Mouse (Mus musculus): ENCODE results near the gene Jdp2. TPM values are rescaled to one million over a fixed set of nuclear protein-coding genes. Genes with fewer than 3 reads are reported as not detected.

Gene Jdp2
- polyA plus RNA-seq (2015; fragmentation: Nextera tagmentation; extraction: Ambion mirVana), result 0.34 and 0.57 TPM in 2 replicates

GRCm38 (mm10) chr12:85598611-85599477 lies at the start of gene Jdp2:
Gene Jdp2 (plus strand): TSS chr12:85599027.
- peak; percentile 56 for DNase-seq (ENCODE audit: low spot score)

DNA sequence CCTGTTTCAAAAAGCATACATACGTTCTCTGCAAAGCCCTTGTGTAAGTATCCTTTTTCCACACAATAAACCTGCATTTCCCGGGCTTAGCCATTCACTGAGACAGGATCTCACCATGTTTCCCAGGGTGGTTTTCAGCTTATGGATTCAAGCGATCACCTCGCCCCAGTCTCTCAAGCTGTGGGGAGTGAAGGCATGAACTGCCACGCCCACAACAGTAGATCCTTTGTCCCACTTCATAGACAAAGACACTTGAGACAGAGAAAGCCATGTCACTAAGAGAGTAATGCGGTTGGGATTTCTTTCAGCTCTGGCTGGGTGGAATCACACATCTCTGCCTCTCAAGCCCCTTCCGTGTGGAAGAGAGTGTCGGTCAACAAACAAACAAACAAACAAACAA lies 49.2 kb upstream of the Jdp2 start:
- no peak for DNase-seq (ENCODE audit: low spot score)

DNA sequence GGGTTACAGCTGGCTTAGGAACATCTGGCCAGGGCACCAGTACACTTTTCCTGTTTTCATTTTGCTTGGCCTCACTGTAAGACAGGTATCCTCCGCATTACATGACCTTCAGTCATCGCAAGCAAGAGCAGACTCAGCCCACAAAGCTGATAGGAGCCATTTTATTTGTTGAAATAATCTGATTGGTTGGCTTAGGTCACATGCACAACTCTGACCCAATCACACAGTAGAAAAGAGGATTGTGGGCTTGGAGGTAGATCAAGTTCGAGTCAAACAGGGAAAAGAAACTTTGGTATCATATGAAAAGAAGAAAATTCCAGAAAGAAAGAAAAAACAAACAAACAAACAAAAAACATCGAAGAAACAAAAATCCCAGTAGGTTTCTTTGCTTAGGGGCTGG lies 48.4 kb upstream of the Jdp2 start:
- DNase-seq (ENCODE audit: low spot score), result no peak

DNA sequence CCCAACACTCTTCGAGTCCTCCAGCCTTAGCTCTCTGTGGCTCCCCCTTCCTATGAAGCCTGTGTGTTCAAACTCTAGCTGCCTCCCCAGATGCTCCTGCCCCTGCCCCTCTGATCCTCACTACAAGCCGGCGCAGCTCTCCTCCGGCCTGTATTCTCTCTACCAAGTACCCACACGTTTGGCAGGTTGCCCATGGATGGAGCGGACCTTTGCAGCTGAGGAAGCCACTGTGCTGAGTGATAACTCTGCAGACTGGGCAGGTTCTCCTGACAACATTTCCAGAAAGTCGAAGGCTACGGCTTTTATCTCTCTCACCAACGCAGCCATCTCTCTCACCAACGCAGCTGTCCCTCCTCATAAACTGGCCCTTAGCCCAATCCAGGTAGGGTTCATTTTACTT lies 39.5 kb upstream of the Jdp2 start:
- no peak for DNase-seq (ENCODE audit: low spot score)

- no peak for DNase-seq (ENCODE audit: low spot score)
Observed at GRCm38 (mm10) chr12:85565441-85565840, 33.4 kb upstream of the Jdp2 start.

GRCm38 (mm10) chr12:85568298-85568697 lies 30.5 kb upstream of the Jdp2 start:
- no peak for DNase-seq (ENCODE audit: low spot score)

- peak; percentile 14 for DNase-seq (ENCODE audit: low spot score)
Observed at GRCm38 (mm10) chr12:85569393-85570157, 29.3 kb upstream of the Jdp2 start.

- DNase-seq (ENCODE audit: low spot score), result no peak
Observed at GRCm38 (mm10) chr12:85570158-85570540, 28.7 kb upstream of the Jdp2 start.

DNA sequence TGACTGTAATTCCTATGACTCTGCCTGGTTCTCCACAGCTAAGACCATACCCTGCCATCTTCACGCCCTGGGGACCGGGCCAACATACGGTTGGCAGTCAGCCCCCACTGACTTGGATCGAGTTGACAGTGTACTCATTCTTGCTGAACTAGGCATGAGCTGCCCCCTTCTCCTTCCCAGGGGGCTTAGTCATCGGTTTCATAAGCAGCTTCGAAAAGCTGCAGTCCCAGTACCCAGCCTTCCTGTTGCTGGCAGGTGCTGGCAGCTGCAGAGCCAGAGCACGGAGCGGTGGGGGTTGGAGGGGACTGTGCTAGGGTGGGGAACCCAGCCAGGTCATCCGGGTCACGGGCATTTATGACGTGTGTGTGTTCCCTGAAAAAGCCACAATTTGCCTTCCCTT lies 27.5 kb upstream of the Jdp2 start:
- peak; percentile 86 for DNase-seq (ENCODE audit: low spot score)

- no peak for DNase-seq (ENCODE audit: low spot score)
Observed at GRCm38 (mm10) chr12:85572047-85572475, 26.8 kb upstream of the Jdp2 start.

DNA sequence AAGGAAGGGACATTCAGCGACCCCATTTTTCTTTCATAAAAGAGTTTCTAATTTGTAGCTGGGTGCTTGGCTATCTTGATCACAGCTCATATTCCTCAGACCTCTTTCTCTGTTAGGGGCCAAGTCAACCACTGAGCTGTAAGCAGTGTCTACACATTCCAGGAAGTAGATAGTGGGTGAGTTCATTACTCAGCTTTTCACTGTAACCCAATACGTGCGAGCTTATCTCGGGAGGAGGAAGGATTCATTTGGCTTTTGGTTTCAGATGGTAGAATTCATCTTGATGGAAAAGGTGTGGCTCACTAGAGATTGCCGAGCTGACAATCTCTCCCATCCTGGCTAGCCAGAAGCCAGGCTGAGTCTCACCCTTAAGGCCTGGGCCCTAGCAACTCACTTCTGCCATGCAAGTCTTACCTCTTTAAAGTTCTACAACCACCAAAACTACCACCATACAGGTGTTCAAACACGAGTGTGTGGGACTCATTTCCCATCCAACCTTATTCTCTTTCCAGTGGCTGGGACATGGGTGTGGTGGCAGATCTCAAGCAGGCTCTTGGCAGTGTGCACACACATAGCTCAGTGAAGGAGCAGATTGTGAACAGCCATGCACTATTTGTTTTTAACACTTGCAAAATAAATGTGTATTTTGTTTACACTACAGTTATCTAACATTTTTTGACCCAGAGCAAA lies 23.9 kb upstream of the Jdp2 start:
- DNase-seq (ENCODE audit: low spot score), result peak; percentile 14

- DNase-seq (ENCODE audit: low spot score), result no peak
Observed at GRCm38 (mm10) chr12:85575496-85575840, 23.4 kb upstream of the Jdp2 start.

DNA sequence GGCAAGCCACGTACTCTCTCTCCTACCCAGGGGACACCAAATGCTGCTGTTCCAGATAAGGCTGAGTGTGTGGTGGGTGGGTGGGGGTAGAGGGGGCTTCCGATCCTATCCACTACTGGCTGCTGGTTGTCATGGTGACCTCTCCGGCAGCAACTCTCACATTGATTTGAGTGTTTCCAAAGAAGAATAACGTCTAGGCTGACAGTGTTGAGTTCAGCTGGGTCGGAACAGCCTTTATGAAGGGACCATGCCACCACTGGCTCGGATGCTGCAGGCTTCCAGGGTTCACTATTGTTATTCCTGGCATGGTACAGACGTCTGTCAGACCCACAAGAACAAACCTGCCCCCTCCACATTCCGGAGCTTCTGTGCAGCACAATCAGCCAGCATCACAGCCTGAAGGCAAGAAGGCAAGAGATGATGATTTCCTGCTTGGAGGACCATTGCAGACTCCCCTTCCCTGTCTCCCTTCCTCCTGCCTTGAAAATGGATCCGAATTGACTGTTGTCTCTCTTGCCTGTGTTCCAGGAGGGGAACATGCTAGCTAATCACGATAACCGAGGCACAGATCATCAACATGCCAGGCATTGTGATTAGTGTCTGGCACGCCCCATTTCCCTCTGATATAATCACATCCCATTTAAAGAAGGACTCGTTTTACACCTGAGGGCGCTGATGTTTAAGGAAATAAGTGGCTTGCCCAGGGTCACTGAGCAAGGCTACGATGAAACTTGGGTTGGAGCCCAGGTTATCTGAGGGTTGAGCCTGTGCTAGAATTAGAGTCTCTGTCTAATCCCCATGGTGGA lies 17.4 kb upstream of the Jdp2 start:
- no peak for DNase-seq (ENCODE audit: low spot score)

GRCm38 (mm10) chr12:85582067-85582316 lies 16.8 kb upstream of the Jdp2 start:
- DNase-seq (ENCODE audit: low spot score), result no peak

DNA sequence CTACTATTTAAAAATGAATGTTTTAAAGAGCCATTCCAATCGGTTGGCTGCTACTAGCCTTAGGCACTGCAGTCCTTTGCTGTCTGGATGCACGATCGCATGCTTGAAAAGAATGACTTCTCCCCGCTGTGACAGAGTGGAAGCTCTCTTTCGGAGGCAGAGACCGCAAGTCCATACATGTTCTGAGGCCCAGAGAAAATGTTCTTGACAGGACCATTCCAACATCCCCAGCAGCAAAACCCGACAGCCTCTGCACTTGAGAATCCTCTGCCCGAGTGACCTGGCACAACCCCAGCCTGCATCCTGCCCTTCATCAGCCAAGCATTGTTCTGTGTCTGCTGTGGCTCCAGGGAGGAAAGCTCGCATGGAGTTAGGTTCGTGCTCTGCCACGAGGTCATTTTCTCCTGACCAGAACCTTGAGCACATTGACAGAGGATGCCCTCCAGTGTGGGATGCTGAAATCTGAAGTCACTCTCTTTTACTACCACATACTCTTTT lies 13.0 kb upstream of the Jdp2 start:
- DNase-seq (ENCODE audit: low spot score), result no peak

- no peak for DNase-seq (ENCODE audit: low spot score)
Observed at GRCm38 (mm10) chr12:85589870-85590382, 8.9 kb upstream of the Jdp2 start.

GRCm38 (mm10) chr12:85592943-85593342 lies 5.9 kb upstream of the Jdp2 start:
- DNase-seq (ENCODE audit: low spot score), result peak; percentile 31

- DNase-seq (ENCODE audit: low spot score), result no peak
Observed at GRCm38 (mm10) chr12:85594390-85594789, 4.4 kb upstream of the Jdp2 start.

DNA sequence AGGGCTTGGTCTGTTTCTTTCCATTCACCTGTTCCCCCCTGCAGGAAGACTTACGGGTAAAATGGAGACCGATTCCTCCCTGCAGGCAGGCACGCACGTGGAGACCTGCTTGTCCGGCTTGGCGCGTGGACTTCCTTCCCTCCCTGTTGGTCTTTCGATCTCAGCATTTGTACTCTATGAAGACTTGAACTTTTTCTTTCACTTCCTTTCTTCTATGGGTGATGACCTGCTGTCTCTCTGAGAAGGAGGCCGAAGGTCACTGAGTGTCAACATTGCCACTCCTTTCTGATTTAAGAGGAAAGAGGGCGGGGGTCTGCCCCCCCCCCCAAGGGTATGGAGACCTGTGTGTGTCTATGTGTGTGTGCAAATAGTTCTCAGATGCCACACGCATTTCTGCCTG lies 774 bp upstream of the Jdp2 start:
- DNase-seq (ENCODE audit: low spot score), result no peak

DNA sequence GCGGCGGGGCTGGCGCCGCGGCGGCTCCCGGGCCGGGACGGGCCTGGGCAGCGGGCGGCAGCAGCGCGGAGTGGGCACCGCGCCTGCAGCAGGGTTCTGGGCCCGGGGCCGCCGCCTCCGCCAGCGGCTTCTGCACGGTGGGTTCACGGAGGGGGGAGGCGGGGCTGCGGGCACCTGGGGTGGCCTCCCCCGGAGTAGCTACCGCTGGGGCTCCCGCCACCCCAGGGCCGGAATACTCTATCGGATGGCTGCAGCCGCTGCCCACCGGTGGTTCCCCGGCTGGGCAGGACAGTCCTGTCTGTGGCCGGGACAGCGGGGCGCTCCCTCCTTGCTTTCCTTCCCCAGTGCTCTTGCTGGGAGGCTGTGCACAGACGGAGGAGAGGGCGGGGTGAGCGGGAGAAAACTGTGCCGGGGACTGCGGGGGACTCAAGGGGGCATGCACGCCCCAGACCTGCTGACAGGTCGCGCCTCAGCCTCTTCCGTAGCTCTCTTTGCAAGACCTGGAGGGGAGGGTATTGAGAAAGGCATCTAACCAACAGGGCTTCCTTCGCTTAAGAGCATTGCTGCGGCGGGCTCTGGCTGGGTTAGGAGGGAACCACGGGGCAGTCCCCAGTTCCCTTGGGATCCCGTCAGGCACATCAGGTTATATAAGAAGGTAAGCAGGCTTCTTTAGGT lies 788 bp downstream of the Jdp2 start:
- DNase-seq (ENCODE audit: low spot score), result peak; percentile 73

Data from thymus, postnatal 0 days (tissue).